Mouse (Mus musculus): ENCODE measurements around the gene 5730596B20Rik. TPM values are rescaled to one million over a fixed set of nuclear protein-coding genes. Genes with fewer than 3 reads are reported as not detected.

The 5730596B20Rik gene
- polyA plus RNA-seq, 1 experiment from 2014 or later = 0.98 TPM

DNA sequence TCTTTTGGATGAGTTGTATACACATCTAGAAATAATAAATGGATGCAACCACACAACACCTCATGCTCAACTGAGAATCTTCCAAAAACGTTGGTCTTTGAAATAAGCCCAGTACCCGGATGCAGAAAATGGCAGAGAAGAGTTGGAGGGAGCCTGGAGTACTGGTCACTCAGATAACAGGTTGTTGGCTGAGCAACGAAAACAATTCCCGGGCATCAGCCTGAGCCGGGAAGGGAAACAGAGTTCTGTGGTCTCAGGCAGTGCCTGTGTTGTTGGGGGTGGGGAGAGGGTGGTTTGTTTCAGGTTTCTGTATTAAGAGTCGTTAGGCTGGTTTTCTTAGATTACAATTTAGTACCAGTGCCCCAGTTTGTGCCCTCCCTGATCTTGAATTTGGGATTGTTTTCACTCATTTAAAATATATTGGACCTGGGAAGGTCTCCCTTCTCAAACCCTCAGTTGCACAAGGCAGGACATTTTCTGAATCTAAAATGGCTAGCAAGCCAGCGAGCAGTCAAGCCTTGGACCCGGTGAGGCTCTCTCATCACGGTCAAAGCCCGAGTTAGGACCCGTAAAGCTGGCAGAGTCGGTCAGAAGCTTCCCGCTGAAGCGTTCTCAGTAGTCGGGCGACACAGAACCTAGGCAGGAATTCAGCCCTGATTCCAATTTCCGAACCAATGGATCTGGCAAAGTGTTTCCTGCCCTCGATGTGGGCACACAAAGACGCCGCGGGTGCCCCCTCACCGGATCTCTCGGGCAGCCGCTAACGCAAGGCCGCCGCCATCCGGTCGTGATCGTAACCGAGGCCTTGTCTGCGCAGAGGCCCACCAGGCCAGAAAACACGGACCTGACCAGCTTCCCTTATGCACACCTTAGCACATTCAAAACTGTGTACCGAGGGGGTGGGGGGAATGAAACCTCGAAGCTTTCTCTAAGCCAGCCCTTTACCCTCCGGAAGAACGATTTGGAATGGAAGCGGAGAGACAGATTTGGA is 51.5 kb downstream of the 5730596B20Rik start:
- H3K27me3 ChIP-seq = no peaks in the 10 kb centered on the region
- H3K4me3 ChIP-seq (replicated peaks) = peak overlapping the region; percentile 78
- under 1% methylated on average over 38 of the region's 38 CpGs for WGBS
- peaks cover 53% of the 10 kb centered on the region for H3K36me3 ChIP-seq
- H3K27ac ChIP-seq = peak overlapping the region; percentile 100
- peak overlapping the region; percentile 96 for H3K4me2 ChIP-seq
- H3K9ac ChIP-seq (replicated peaks) = peak overlapping the region; percentile 100
- peaks cover 7% of the 10 kb centered on the region; the same call in 1 of the 2 replicates for H3K4me1 ChIP-seq (replicated peaks)
- H3K9me3 ChIP-seq = no peaks in the 10 kb centered on the region
- no peak for ATAC-seq (ENCODE audit: insufficient number of reproducible peaks, insufficient read depth, low FRiP score, low TSS enrichment, low read depth)

GRCm38 (mm10) chr6:52229558-52230416 is 52.5 kb downstream of the 5730596B20Rik start:
- Histone ChIP-seq H3K27me3 (no peaks in the 10 kb centered on the region), H3K4me3 (replicated peaks) (peak overlapping the region; percentile 78), H3K36me3 (peaks cover 53% of the 10 kb centered on the region), H3K4me1 (replicated peaks) (peaks cover 7% of the 10 kb centered on the region; the same call in 1 of the 2 replicates), H3K9ac (replicated peaks) (peak overlapping the region; percentile 100), H3K4me2 (peak overlapping the region; percentile 96), H3K27ac (peak overlapping the region; percentile 100), H3K9me3 (no peaks in the 10 kb centered on the region)
- ATAC-seq (ENCODE audit: insufficient number of reproducible peaks, insufficient read depth, low FRiP score, low TSS enrichment, low read depth) = no peak
- under 1% methylated on average over 44 of the region's 44 CpGs for WGBS

MicroRNA genes within 50 kb of the gene (microRNA counts, 519-probe panel; counts per million panel counts)
- 8,534 counts per million, percentile 94 among the panel's probes with 10 or more counts for microRNA mmu-miR-196b

Small RNA genes within 50 kb of the gene (microRNA-seq; reads per million reads assigned to microRNA genes)
- 98,320 reads per million, percentile 100 among the genes with 10 or more reads in this experiment for gene Mir196b

Other genes starting within 250 kb of the 5730596B20Rik start
- gene Skap2, start 164.9 kb upstream of the 5730596B20Rik start, polyA plus RNA-seq (2016; fragmentation: Nextera tagmentation; extraction: Ambion mirVana) = 14.4 and 14.6 TPM in 2 replicates
- 0.58 and 0.70 TPM in 2 replicates for gene Hoxa1, start 19.2 kb upstream of the 5730596B20Rik start, polyA plus RNA-seq (2016; fragmentation: Nextera tagmentation; extraction: Ambion mirVana)
- gene Hoxa2, start 12.7 kb upstream of the 5730596B20Rik start, polyA plus RNA-seq (2016; fragmentation: Nextera tagmentation; extraction: Ambion mirVana) = 1.8 and 2.0 TPM in 2 replicates
- 0.35 and 0.90 TPM in 2 replicates for gene Hoxa4, start 14.3 kb downstream of the 5730596B20Rik start, polyA plus RNA-seq (2016; fragmentation: Nextera tagmentation; extraction: Ambion mirVana)
- gene Hoxa5, start 27.1 kb downstream of the 5730596B20Rik start, polyA plus RNA-seq (2016; fragmentation: Nextera tagmentation; extraction: Ambion mirVana) = 8.2 and 9.2 TPM in 2 replicates
- gene Hoxa6, start 31.2 kb downstream of the 5730596B20Rik start, polyA plus RNA-seq (2016; fragmentation: Nextera tagmentation; extraction: Ambion mirVana) = 3.1 and 4.1 TPM in 2 replicates
- gene Hoxa3, start 35.8 kb downstream of the 5730596B20Rik start, polyA plus RNA-seq (2016; fragmentation: Nextera tagmentation; extraction: Ambion mirVana) = 7.7 and 7.9 TPM in 2 replicates
- gene Gm28308, start 35.8 kb downstream of the 5730596B20Rik start, polyA plus RNA-seq (2016; fragmentation: Nextera tagmentation; extraction: Ambion mirVana) = 2.1 TPM in 1 of 2 replicates, not detected in the other
- gene Hoxa7, start 44.4 kb downstream of the 5730596B20Rik start, polyA plus RNA-seq (2016; fragmentation: Nextera tagmentation; extraction: Ambion mirVana) = 11.7 and 13.8 TPM in 2 replicates
- gene Hoxa9, start 53.6 kb downstream of the 5730596B20Rik start, polyA plus RNA-seq (2016; fragmentation: Nextera tagmentation; extraction: Ambion mirVana) = 74.7 and 77.4 TPM in 2 replicates
- gene Hoxa10, start 63.4 kb downstream of the 5730596B20Rik start, polyA plus RNA-seq (2016; fragmentation: Nextera tagmentation; extraction: Ambion mirVana) = 272 and 294 TPM in 2 replicates
- 88.2 and 96.8 TPM in 2 replicates for gene Hoxa11, start 68.3 kb downstream of the 5730596B20Rik start, polyA plus RNA-seq (2016; fragmentation: Nextera tagmentation; extraction: Ambion mirVana)
- gene Hoxa13, start 83.4 kb downstream of the 5730596B20Rik start, polyA plus RNA-seq (2016; fragmentation: Nextera tagmentation; extraction: Ambion mirVana) = 33.1 and 34.1 TPM in 2 replicates
- 4.8 and 5.2 TPM in 2 replicates for gene Evx1, start 136.0 kb downstream of the 5730596B20Rik start, polyA plus RNA-seq (2016; fragmentation: Nextera tagmentation; extraction: Ambion mirVana)